Mouse (Mus musculus) granulocyte monocyte progenitor cell, adult 5-6 weeks (primary cell): ENCODE data around the gene Gm8909. TPM values are rescaled to one million over a fixed set of nuclear protein-coding genes. Genes with fewer than 3 reads are reported as not detected.
A peak's percentile ranks its signal among the peaks of the same experiment; 100 is the strongest.
"Not testable (repeated sequence)": the region's sequence is repeated elsewhere in the genome, so short reads cannot be mapped to it uniquely, and the experiment has no call there.

Experiments
- ATAC-seq: replicated peaks from 2 replicates; pipeline ENCODE4 v1.8.0; 2016; ENCODE audit warnings: mild to moderate bottlenecking, moderate TSS enrichment, inconsistent platforms; ENCODE audit not compliant: poor library complexity, severe bottlenecking
- total RNA-seq, 2 experiments: library from RNA; stranded (forward) in 1 of 2; stranded (reverse) in 1 of 2; fragments of 200-712, 200-1000 nt in 1 of 2; fragments of >200 nt in 1 of 2; fragmentation: Nextera tagmentation in 1 of 2; gene quantifications; 2 replicates each; pipeline ENCODE4 v1.2.3; 2014 to 2017

The Gm8909 gene
- total RNA-seq (2014; fragmentation: Nextera tagmentation) (not detected in 2 replicates), total RNA-seq (2017) (not detected in 2 replicates)

- peak; percentile 26; the same call in 1 of the 2 replicates for ATAC-seq
Measured at GRCm38 (mm10) chr17:36168039-36168652, at the start of gene Gm8909. Gm8909 (minus strand) TSS chr17:36168537.

DNA sequence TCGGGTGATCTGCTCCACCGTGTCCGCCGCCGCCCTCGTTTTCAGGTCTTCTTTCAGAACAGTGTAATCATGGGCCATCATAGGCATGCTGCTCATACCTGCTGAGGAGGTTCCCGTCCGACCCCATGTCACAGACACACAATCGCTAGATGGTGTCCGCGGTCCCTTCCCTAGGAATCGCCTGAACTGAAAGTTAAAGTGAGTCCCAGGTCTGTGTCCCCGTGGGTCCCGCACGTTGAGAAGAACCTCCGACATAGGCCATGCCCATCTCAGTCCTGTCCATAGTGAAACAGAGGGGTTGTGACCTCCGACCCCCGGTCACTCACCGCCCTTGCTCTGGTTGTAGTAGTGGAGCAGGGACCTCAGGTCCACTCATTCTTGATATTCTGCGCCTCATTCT is 47.2 kb upstream of the Gm8909 start:
- ATAC-seq, result no peak

DNA sequence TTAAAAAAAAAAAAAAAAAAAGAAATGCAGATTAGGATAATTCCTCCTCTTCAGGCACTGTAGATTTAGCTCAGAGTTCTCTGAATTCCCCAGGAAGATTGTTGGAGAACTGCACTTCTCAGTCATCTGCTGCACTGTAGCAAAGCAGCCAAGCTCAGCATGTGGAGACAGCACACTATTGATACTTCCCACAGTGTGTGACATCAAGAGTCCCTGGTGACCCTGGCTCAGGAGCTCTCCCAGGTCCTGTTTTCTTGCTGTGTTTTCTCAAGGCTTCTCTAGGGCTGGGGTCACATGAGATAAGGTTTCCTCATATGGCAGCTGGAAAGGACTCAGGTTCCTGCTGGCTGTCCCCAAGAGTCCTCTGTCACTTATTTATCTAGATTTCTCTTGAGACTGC is 38.5 kb upstream of the Gm8909 start:
- ATAC-seq, result 0 out of 2 replicates have a peak, but pooled peaks have one; percentile 16

GRCm38 (mm10) chr17:36205862-36206261 is 37.5 kb upstream of the Gm8909 start:
- peak; percentile 24 for ATAC-seq

- ATAC-seq, result peak; percentile 90
Measured at GRCm38 (mm10) chr17:36205456-36205855, 37.1 kb upstream of the Gm8909 start.

DNA sequence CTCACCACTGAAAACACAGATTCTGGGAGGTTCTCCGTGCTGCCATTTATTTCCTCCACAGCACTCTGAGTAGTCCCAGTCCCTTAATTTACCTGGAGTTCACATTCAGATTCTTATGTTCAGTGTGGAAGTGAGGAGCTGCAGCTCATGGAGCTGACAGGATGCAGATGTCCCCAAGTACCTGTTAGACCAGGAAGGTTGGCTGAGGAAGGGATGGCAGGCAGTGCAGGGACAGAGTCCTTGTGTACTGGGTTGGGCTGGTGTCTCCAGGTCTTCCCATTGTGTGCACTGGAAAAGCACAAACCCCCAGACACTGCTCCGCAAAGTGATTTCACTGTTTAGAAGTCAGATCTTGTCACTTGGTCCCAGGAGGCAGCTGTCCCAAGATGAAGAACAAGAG is 33.5 kb upstream of the Gm8909 start:
- no peak for ATAC-seq

DNA sequence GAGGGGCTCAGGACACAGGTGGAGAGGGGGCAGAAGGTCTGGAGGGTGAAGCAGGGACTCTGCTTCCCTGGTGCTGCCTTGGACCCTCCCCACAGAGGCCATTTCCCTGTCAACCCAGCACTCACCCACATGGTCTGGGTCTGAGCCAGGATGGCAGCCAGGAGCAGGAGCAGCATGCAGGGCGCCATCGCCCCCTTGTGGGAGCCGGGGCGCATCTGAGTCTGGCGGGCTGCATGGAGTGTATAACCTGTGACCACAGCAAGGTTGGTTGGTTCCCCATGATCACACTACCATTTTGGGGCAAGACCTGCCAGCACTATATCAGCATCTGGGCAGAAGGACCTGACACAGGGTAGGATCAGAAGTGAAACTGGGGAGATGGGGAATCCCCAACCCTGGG is 30.0 kb upstream of the Gm8909 start:
- peak; percentile 57 for ATAC-seq

GRCm38 (mm10) chr17:36194471-36194870 is 26.1 kb upstream of the Gm8909 start:
- ATAC-seq, result no peak

- peak; percentile 72 for ATAC-seq
Measured at GRCm38 (mm10) chr17:36193546-36194141, 25.3 kb upstream of the Gm8909 start.

- ATAC-seq, result no peak
Measured at GRCm38 (mm10) chr17:36192371-36192770, 24.0 kb upstream of the Gm8909 start.

- no peak for ATAC-seq
Measured at GRCm38 (mm10) chr17:36190169-36190507, 21.8 kb upstream of the Gm8909 start, which contains the start of gene H2-T3. H2-T3 (minus strand) TSS chr17:36190287.

DNA sequence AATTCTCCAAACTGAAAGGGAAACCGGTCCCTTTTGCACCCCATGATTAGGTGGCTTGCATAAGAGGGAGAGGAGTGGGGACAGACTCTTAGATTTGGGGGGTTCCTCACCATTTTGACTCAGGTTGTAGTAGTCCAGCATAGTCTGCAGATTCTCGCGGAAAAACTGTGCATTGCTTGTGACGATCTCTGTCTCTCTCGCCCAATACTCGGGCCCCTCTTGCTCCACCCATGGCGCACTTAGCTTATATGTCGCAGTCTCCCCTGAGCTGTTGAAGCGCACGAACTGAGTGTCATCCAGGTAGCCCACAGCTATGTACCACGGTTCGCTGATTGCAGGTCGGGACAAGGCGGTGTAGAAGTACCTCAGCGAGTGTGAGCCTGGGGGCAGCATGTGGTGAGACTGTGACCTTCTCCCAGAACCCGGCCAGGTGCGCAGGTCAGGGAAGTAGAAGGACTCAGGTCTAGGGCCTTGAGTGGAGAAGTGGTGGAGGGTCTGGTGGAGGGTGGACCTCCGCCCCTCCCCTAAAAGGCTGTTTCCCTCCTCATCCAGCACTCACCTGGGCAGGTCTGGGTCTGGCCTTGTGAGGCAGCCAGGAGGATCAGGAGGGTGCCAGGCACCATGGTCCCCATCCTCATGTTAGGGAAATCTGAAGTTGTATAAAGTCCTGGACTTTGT is 21.3 kb upstream of the Gm8909 start:
- no peak for ATAC-seq

- ATAC-seq, result peak; percentile 82
Measured at GRCm38 (mm10) chr17:36187540-36187939, 19.2 kb upstream of the Gm8909 start.

DNA sequence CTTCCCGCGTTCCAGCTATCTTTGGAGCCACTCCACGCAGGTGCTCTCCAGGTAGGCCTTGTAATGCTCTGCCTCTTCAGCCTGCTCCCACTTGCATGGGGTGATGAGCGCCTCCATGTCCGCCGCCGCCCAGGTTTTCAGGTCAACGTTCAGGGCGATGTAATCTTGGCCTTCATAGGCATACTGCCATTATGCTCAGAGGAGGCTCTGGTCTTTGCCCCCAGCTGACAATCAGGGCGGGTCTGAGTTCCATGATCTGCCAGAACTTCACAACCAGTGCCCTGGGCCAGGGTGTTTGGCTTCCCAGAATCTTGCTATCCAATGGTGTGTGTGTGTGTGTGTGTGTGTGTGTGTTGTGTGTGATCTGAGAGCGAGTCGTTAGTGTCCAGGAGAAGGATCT is 13.9 kb upstream of the Gm8909 start:
- no peak for ATAC-seq

GRCm38 (mm10) chr17:36179446-36179845 is 11.1 kb upstream of the Gm8909 start:
- not testable (repeated sequence) for ATAC-seq

GRCm38 (mm10) chr17:36178938-36179337 is 10.6 kb upstream of the Gm8909 start:
- peak; percentile 78 for ATAC-seq

- not testable (repeated sequence) for ATAC-seq
Measured at GRCm38 (mm10) chr17:36176132-36176531, 7.8 kb upstream of the Gm8909 start.

GRCm38 (mm10) chr17:36170287-36170814 is 2.0 kb upstream of the Gm8909 start:
- ATAC-seq, result no peak

DNA sequence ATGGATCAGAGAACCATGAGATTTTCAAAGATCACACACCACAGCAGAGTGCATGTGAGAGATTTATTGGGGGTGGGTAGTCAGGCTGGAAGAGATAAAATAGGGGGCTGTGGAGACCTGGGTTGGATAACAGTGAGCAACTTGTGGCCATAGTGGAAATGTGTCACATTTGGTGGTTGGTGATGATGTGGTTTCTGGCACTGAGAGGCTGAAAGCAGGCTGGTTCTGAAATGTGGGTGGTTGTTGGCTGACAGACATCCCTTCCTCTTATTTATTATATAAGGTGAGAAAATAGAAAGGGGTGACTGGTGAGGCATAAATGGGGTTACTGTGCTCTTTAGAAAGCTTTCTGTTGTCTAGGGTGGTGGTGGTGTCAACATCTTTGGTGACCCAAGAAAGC is 1.4 kb upstream of the Gm8909 start:
- ATAC-seq, result no peak

- ATAC-seq, result not testable (repeated sequence)
Measured at GRCm38 (mm10) chr17:36169094-36169493, 757 bp upstream of the Gm8909 start.

DNA sequence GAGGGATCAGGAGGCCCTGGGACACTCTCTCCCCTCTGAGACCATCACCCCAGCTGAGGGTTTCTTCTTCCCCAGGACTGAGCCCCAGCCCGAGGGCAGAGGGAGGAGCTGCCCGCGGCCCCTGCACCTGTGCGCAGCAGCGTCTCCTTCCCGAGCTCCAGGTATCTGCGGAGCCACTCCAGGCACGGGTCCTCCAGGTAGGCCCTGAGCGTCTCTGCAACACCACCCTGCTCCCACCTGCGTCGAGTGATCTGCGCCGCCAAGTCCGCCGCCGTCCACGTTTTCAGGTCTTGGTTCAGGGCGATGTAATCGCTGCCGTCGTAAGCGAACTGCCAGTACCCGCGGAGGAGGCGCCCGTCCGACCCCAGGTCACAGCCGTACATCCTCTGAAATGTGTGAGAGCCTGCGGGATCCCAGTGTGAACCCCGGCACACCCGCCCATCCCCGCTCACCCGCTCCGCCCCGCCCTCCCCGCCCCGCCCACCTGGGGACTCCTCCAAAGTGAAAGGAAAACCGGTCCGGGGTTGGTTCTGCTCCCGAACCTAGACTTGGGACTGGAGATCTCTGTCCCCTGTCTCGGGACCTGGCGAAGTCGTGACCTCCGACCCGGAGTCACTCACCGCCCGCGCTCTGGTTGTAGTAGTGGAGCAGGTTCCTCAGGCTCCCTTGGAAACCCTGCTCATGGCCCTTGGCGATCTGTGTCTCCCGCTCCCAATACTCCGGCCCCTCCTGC is 865 bp downstream of the Gm8909 start:
- ATAC-seq, result peak; percentile 48
